Mouse (Mus musculus) liver (tissue): ENCODE results near the gene Sept10.
"Not testable (repeated sequence)": the region's sequence is repeated elsewhere in the genome, so short reads cannot be mapped to it uniquely, and the experiment has no call there.

Experiments used
- DNase-seq: peaks from one replicate; pipeline ENCODE4 v3.0.0-alpha.2; 2020; ENCODE audit warnings: mixed read lengths

Gene Sept10

DNA sequence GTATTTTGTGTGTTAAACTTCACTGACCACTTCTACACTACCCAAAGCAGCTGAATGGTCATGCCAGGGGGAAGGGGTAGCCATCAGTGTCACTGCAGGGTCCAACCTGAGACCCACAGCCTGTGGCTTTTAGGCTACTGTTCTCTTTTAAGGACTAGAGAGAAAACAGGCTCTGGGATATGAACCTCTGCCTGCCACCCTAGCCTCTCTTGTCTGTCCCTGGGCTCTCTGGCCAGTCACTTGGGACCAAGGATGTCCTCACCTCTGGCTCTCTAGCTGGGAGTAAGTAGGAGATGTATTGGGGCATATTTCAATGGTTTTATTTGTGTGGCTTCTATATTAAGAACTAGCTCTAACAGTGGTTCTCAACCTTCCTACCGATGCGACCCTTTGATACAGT is 101.8 kb downstream of the Sept10 start:
- DNase-seq, result no peak

DNA sequence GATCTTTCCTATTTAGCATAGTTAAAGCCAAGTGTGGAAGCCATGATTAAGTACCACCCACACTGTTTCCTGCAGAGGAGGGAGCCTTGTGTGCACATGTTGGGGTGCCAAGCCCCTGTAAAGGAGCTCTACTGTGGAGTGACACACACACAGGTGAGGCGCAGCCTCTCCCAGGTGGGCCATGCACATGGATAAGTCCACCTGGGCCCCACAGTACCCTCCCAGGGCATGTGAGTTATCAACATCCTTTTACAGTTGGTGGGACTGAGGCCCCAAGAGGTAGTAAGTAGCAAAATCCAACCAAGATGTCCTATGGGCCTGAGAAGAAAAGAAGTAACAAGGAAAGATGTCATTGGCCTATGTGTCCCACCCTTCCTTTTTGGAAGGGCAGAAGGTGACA is 102.6 kb downstream of the Sept10 start:
- no peak for DNase-seq

DNA sequence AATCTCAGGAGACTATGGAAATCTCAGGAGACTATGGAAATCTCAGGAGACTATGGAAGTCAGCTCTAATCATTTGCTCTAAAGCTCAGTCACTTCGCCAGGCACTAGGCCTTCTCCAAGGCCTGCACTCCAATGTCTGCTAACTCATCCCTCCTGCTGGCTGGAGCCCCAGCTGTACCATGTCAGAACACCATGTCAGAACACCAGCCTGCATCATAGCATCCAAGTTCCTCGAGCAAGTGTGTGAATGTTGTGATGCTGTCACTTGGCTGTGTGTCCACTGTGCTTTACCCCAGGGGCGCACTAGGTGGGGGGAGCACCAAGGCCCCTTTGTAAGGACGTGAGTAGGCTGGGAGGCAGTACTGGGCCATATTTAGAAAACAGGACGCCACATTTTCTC is 104.1 kb downstream of the Sept10 start:
- DNase-seq, result no peak

DNA sequence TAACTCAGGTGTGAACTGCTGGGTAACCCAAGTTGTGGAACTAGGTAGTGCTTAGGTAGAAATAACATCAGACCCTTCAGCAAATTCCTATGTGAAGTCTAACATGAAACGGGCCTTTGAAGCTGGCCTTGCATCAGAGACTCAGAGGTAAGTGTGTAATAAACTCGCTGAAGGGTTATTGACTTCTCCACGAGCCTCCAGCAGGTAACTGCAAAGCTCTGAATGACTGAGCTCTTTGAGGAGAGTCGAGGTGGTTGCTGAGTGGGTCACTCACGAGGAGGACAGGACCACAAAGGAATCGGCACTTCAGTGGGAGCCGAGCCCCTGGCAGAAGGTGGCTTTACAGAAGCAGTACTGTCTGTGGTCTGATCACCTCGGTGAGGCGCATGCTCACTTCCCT is 105.3 kb downstream of the Sept10 start:
- DNase-seq, result no peak

DNA sequence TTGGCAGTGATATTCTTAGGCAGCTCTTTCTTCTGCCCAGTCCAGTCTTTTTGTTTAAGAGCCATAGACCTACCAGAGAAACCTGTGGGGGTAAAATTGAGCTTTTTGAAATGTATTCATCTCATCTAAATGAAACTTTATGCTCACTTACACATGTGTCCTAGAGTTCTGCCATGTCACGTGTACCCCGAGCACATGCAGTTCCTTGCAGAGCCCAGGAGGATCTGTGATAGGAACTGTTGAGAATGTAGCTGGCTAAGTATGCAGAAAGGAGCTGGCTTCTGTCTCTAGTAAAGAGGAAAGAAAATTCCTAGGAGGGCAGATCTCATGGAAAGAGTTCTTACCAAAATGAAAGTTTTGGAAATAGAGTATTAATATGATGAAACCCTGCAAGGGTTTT is 106.0 kb downstream of the Sept10 start:
- no peak for DNase-seq

DNA sequence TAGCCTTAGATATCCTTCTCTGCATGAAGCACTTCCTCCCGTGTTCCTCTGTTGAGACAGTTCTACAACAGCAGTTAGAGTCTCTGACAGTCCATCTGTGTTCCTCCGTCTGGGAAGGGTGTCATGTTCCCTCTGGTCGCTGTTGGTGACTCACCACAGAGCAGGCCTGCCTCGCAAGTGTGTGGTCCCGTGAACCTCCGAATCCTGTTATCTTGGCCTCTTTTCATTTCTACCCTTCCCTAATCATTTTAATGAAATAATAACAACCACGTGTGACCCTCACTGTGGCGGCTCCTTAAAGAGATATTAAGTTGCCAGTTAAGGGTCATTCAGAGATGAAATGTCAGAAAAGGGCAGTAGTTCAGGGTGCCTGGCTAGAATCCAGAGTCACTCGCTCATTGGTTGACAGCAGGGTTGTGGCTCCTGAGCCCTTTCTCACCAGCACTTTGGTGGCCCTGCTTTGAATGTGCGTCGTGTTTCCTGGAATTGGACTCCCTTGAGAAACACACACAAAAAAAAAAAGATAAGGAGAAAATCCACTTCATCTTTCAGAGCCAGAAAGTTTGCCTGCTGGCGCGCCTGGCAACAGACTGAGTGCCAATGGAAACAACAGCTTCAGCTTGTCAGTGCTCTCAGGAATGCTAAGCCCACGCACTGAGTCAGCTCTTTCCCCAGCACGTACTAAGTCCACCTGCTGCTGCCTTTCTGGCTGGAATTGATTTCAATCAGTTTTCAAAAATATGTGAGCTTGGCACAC is 106.9 kb downstream of the Sept10 start:
- no peak for DNase-seq

DNA sequence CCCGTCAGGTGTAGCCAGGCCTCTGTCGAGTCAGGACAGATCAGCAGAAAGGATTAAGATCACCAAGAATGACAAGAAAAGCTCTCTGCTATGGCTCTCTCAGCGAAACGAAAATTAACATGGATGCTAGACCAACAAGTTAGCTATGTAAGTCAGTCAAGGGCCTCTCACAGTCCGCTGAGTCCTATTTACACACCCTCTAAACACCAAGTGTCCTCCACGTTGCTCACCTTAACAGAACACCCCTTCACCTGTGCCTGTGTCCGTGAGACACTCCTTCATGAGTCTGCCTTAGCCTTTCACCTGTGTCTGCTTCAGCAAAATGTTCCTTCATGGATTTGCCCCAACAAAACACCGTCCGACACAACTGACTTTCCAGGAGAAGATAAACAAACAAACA is 108.3 kb downstream of the Sept10 start:
- DNase-seq, result no peak

DNA sequence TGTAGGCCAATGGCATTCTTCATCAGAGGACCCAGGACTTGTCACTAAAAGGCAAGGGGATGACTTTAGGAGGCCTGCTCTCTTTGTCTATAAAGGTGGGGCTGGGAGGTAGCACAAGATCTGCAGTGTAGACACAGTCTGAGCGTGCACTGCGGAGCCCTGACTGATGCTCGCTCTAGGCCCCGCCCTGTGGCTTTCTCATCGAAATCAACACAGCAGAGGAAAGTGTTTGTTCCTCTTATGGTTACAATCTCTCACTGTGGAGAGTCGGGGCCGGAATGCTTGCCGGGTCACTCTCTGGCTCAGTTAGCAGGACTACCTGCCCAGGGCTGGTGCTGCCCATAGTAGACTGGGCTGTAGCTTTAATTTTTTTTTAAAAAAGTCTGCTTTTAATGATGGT is 108.9 kb downstream of the Sept10 start:
- no peak for DNase-seq

DNA sequence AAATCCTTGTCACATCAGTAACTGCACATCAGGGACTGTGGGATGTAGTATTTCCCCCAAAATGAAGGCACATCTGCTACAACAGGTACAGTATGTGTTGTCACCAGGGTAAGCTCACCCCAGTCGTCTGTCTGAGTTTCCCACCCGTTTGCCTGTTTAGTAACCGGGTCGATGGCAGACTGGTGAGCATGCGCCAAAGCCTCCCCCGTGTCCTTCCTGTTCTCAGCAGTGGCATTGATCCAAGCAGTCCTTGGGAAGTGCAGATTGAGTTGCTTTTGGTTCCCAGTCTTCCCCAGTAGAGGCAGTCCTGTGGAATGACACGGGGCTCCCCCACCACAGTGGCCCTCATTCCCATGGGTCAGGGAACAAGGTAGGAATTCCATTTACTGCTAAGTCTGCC is 111.3 kb downstream of the Sept10 start:
- DNase-seq, result no peak

DNA sequence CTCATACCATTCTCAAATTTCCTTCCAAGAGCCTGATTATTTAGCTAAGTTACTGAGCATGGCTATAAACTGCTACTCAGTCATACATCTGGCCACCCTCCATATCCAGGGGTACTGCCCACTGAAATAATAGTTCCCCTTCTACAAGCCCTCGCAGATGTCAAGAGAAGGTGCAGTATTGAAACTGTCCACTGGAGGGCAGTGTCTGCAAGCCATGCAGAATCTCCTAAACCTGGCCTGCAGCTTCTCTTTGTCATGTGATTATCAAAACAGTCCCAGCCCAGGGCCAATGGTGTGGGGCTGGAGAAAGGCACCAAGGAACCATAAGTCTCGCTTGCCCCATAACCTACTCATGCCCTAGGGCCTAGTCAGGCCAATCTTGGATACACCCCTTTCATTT is 112.6 kb downstream of the Sept10 start:
- peak; percentile 59 for DNase-seq

DNA sequence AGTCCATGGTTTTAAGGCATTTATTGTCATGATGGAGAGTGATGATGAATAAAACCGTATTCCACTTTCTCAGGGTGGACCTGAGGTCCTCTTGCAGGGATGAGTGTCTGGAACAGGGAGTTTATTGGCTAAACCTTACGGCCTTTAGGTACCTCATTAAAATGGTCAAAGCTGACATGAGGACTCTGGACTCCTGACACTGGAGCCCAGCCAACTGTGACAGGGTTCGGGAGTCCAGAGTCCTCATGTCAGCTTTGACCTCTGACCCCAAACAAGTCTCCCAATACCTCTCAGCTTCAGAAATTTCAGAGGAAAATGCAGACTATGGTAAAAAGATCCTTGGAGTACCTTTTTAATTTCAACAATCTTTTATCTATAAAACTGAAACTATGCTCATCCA is 115.0 kb downstream of the Sept10 start:
- no peak for DNase-seq

DNA sequence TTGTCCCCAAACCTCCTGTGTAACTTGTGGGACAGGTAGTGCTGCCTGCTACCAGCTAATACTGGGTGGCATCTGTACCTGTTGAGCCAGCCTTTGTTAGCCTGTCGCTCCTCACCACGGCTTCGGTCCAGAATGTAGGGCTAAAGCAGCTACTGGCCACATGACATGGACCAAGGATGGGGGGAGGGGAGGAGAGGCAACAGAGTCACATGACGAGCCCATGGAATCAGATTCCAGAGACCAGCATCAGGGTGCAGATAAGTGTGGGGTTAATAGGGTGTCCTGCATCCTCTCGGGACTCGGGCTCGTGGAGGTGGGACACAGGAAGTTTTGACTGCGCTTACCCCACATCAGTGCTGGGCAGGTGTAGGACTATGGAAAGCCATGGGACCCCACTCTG is 115.8 kb downstream of the Sept10 start:
- no peak for DNase-seq

DNA sequence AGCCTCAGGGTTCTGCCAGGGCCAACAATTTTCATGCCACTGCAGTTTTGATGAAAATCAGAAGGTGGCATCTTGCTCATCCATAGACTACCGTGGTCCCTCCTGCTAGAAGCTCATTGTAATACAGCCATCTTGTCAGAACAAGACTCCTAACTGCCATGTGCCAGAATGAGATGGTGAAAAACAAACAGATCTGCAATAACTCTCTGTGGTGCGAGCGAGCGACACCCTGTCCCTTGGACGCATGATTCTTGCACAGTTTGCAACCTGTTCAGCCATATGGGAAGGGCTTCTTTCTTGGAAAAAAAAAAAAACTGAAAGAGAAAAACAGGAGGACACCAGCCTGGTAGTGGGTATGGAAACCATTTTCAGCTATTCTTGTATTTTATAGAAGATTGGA is 117.0 kb downstream of the Sept10 start:
- DNase-seq, result no peak

DNA sequence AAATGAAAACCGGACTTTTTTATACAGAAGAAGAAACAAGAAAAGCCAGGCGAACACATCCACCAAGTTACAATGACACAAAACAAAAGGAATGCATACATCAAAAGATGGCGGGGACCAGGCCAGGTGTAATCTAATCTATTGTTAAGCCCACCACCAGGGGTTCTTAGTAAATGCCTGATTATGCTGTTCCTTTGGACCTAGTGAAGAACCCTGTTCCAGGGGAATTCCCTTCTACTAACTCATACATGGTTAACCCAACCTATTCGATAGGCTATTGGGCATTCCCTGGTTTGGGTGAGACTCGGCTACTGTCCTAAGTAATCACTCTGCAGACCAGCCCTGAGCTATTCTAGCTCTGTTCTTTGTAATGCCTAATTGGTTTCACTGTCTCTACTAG is 118.6 kb downstream of the Sept10 start:
- not testable (repeated sequence) for DNase-seq

DNA sequence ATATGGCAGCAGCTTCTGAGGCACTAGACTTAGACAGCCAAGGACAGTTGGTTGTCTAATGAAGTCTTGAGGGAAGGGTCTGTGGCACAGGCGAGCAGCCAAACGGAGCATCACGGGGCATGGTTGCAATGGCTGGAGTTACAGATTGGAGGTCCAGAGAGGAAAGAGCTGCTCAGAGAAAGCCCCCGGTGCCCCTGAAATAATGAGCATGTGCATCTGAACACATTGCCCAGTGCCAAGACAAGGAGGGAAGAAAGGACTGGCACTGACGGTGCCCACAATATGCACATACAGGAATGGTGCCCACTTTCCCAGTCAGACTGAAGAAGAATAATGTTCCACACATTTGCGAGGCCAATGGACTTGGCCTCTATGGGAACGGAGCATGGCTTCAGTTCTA is 129.7 kb downstream of the Sept10 start:
- no peak for DNase-seq
